1 mouse cellular context compared by ENCODE assay signal in the genomic region with DNA sequence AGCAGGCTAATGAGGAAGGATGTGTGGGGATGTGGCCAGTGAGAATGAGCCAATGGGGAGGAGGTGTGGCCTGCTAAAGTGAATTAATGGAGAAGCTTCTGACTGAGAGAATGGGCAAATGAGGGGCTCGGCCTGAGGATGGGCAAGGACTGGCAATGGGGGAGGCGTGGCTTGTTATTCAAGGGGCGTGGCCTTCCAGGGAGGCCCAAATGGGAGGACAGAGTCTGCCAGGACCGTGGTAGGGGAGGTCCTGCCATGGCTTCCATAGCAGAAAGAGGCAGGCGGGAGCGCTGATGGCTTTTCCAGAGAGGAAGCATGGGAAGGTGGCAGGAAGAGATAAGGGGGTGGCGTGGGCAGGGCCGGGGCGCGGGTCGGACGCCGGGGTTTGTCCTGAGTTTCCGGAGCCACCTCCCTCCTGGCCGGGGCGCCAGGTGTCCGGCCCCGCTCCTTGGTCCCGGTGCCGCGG.
TF ChIP-seq lines count a peak whose summit lies in the region.

No protein-coding gene starts in this region.

TF ChIP-seq in MEL, 35 proteins besides CTCF, POLR2A, EP300 and RAD21:
- TF ChIP-seq MYC (IDR thresholded peaks at IDR 0.05; ENCODE audit: low read depth, low read length): no peak
- peak; percentile 79 for TF ChIP-seq TAL1 (IDR thresholded peaks at IDR 0.05; ENCODE audit: low read length)
- peak; percentile 52 for TF ChIP-seq TCF12 (IDR thresholded peaks at IDR 0.05; ENCODE audit: low read depth, low read length)
- no peak for TF ChIP-seq MEF2A (IDR thresholded peaks at IDR 0.05; ENCODE audit: extremely low read depth, insufficient replicate concordance, low read depth, low read length, poor library complexity, severe bottlenecking)
- no peak for TF ChIP-seq USF2 (IDR thresholded peaks at IDR 0.05; ENCODE audit: borderline replicate concordance in 1 of 2, insufficient read depth in 1 of 2, low read depth in 1 of 2, low read length in 2 of 2)
- TF ChIP-seq MAZ (IDR thresholded peaks at IDR 0.05; ENCODE audit: low read depth, low read length): no peak
- 0 out of 2 replicates have a peak, but pooled peaks have one; percentile 15 for TF ChIP-seq TBP (IDR thresholded peaks at IDR 0.05; ENCODE audit: low read depth, low read length)
- TF ChIP-seq NELFE (IDR thresholded peaks at IDR 0.05; ENCODE audit: low read depth, low read length): peak; percentile 30; the same call in 1 of the 2 replicates
- TF ChIP-seq GATA1 (IDR thresholded peaks at IDR 0.05; ENCODE audit: low read depth, low read length): 0 out of 2 replicates have a peak, but pooled peaks have one; percentile 21
